Mouse (Mus musculus): ENCODE measurements around the gene Olfr458. TPM values are rescaled to one million over a fixed set of nuclear protein-coding genes. Genes with fewer than 3 reads are reported as not detected.

The Olfr458 gene
- polyA plus RNA-seq, 1 experiment, result not detected

GRCm38 (mm10) chr6:42470542-42470941, 5.5 kb upstream of the Olfr458 start:
- no peaks in the 10 kb centered on the region for H3K4me1 ChIP-seq (ENCODE audit: control insufficient read depth, insufficient read depth, low read length)
- H3K27ac ChIP-seq (ENCODE audit: insufficient read depth, low read length), result no peak overlapping the region
- TF ChIP-seq POLR2A (IDR thresholded peaks at IDR 0.05; ENCODE audit: borderline replicate concordance, insufficient read depth, low read length) (no peak), CTCF (IDR thresholded peaks at IDR 0.05; ENCODE audit: borderline replicate concordance, insufficient read depth, low read depth, low read length) (no peak)
- H3K27me3 ChIP-seq (ENCODE audit: control insufficient read depth, insufficient read depth, low read length), result no peaks in the 10 kb centered on the region
- H3K4me3 ChIP-seq (replicated peaks; ENCODE audit: insufficient read depth, low read depth, low read length), result no peak overlapping the region
- WGBS, result 91% methylated on average over 4 of the region's 4 CpGs
- no peak for DNase-seq

DNA sequence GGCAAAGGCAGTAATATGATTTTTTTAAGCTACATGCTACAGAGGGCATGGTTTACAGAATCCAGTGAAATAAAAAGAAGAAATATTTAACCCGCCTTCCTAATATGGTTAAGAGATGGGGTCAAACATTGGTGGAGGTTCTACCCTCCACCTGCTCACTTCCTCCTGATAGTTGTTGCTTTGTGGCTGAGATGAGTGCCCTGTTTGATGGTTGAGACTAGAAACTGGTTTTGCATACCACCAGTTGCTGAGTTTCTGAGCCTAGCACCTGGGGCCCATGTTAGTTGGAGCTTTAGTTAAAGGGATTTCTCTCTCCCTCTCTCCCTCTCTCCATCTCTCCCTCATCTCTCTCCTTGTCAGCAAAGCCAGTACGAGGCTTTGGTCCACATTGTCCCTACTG, 17.6 kb downstream of the Olfr458 start:
- DNase-seq, result no peak
- Histone ChIP-seq H3K27me3 (ENCODE audit: control insufficient read depth, insufficient read depth, low read length) (no peaks in the 10 kb centered on the region), H3K27ac (ENCODE audit: insufficient read depth, low read length) (no peak overlapping the region), H3K4me1 (ENCODE audit: control insufficient read depth, insufficient read depth, low read length) (no peaks in the 10 kb centered on the region), H3K4me3 (replicated peaks; ENCODE audit: insufficient read depth, low read depth, low read length) (no peak overlapping the region)
- TF ChIP-seq CTCF (IDR thresholded peaks at IDR 0.05; ENCODE audit: borderline replicate concordance, insufficient read depth, low read depth, low read length), result no peak
- no peak for TF ChIP-seq POLR2A (IDR thresholded peaks at IDR 0.05; ENCODE audit: borderline replicate concordance, insufficient read depth, low read length)
- WGBS, result 69% methylated on average over 2 of the region's 2 CpGs

GRCm38 (mm10) chr6:42444491-42444890, 20.5 kb downstream of the Olfr458 start:
- no peak for TF ChIP-seq CTCF (IDR thresholded peaks at IDR 0.05; ENCODE audit: borderline replicate concordance, insufficient read depth, low read depth, low read length)
- no peak for TF ChIP-seq POLR2A (IDR thresholded peaks at IDR 0.05; ENCODE audit: borderline replicate concordance, insufficient read depth, low read length)
- H3K4me3 ChIP-seq (replicated peaks; ENCODE audit: insufficient read depth, low read depth, low read length), result no peak overlapping the region
- no peaks in the 10 kb centered on the region for H3K27me3 ChIP-seq (ENCODE audit: control insufficient read depth, insufficient read depth, low read length)
- DNase-seq, result no peak
- no peaks in the 10 kb centered on the region for H3K4me1 ChIP-seq (ENCODE audit: control insufficient read depth, insufficient read depth, low read length)
- 80% methylated on average over 2 of the region's 2 CpGs for WGBS
- H3K27ac ChIP-seq (ENCODE audit: insufficient read depth, low read length), result no peak overlapping the region

- Histone ChIP-seq H3K4me3 (replicated peaks; ENCODE audit: insufficient read depth, low read depth, low read length) (no peak overlapping the region), H3K4me1 (ENCODE audit: control insufficient read depth, insufficient read depth, low read length) (no peaks in the 10 kb centered on the region), H3K27ac (ENCODE audit: insufficient read depth, low read length) (no peak overlapping the region), H3K27me3 (ENCODE audit: control insufficient read depth, insufficient read depth, low read length) (no peaks in the 10 kb centered on the region)
- DNase-seq, result no peak
- no peak for TF ChIP-seq CTCF (IDR thresholded peaks at IDR 0.05; ENCODE audit: borderline replicate concordance, insufficient read depth, low read depth, low read length)
- TF ChIP-seq POLR2A (IDR thresholded peaks at IDR 0.05; ENCODE audit: borderline replicate concordance, insufficient read depth, low read length), result no peak
- WGBS, result 68% methylated on average over 2 of the region's 2 CpGs
Measured at GRCm38 (mm10) chr6:42441395-42441794, 23.6 kb downstream of the Olfr458 start.

GRCm38 (mm10) chr6:42435490-42435889, 29.5 kb downstream of the Olfr458 start:
- H3K4me3 ChIP-seq (replicated peaks; ENCODE audit: insufficient read depth, low read depth, low read length), result no peak overlapping the region
- TF ChIP-seq CTCF (IDR thresholded peaks at IDR 0.05; ENCODE audit: borderline replicate concordance, insufficient read depth, low read depth, low read length) (no peak), POLR2A (IDR thresholded peaks at IDR 0.05; ENCODE audit: borderline replicate concordance, insufficient read depth, low read length) (no peak)
- DNase-seq, result no peak
- WGBS, result 71% methylated on average over 2 of the region's 2 CpGs
- no peaks in the 10 kb centered on the region for H3K4me1 ChIP-seq (ENCODE audit: control insufficient read depth, insufficient read depth, low read length)
- no peaks in the 10 kb centered on the region for H3K27me3 ChIP-seq (ENCODE audit: control insufficient read depth, insufficient read depth, low read length)
- H3K27ac ChIP-seq (ENCODE audit: insufficient read depth, low read length), result no peak overlapping the region

DNA sequence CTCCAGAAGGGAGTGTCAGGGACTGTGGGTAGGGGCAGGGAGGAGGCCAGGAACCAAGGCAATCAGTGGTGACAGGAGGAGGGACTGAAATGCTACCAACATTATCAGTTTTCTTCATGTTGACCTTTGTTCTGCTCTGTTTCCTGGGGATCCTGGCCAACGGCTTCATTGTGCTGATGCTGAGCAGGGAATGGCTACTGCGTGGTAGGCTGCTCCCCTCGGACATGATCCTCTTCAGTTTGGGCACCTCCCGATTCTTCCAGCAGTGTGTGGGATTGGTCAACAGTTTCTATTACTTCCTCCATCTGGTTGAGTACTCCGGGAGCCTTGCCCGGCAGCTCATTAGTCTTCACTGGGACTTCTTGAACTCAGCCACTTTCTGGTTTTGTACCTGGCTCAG, 30.6 kb downstream of the Olfr458 start, which contains the start of gene Tas2r126:
Gene Tas2r126 (plus strand): TSS at position 90 of the 400 bp plus-strand sequence.
- no peaks in the 10 kb centered on the region for H3K4me1 ChIP-seq (ENCODE audit: control insufficient read depth, insufficient read depth, low read length)
- no peak for DNase-seq
- TF ChIP-seq CTCF (IDR thresholded peaks at IDR 0.05; ENCODE audit: borderline replicate concordance, insufficient read depth, low read depth, low read length) (no peak), POLR2A (IDR thresholded peaks at IDR 0.05; ENCODE audit: borderline replicate concordance, insufficient read depth, low read length) (no peak)
- no peaks in the 10 kb centered on the region for H3K27me3 ChIP-seq (ENCODE audit: control insufficient read depth, insufficient read depth, low read length)
- H3K27ac ChIP-seq (ENCODE audit: insufficient read depth, low read length), result no peak within 1 kb of the TSS
- 66% methylated on average over 6 of the region's 6 CpGs for WGBS
- no peak within 1 kb of the TSS for H3K4me3 ChIP-seq (replicated peaks; ENCODE audit: insufficient read depth, low read depth, low read length)

GRCm38 (mm10) chr6:42433554-42433953, 31.4 kb downstream of the Olfr458 start:
- no peak overlapping the region for H3K4me3 ChIP-seq (replicated peaks; ENCODE audit: insufficient read depth, low read depth, low read length)
- H3K27ac ChIP-seq (ENCODE audit: insufficient read depth, low read length), result no peak overlapping the region
- no peak for TF ChIP-seq POLR2A (IDR thresholded peaks at IDR 0.05; ENCODE audit: borderline replicate concordance, insufficient read depth, low read length)
- TF ChIP-seq CTCF (IDR thresholded peaks at IDR 0.05; ENCODE audit: borderline replicate concordance, insufficient read depth, low read depth, low read length), result no peak
- WGBS, result 62% methylated on average over 2 of the region's 2 CpGs
- H3K4me1 ChIP-seq (ENCODE audit: control insufficient read depth, insufficient read depth, low read length), result no peaks in the 10 kb centered on the region
- no peaks in the 10 kb centered on the region for H3K27me3 ChIP-seq (ENCODE audit: control insufficient read depth, insufficient read depth, low read length)
- DNase-seq, result no peak

- Histone ChIP-seq H3K4me1 (ENCODE audit: control insufficient read depth, insufficient read depth, low read length) (peaks cover 4% of the 10 kb centered on the region; the same call in 1 of the 2 replicates), H3K27me3 (ENCODE audit: control insufficient read depth, insufficient read depth, low read length) (no peaks in the 10 kb centered on the region), H3K27ac (ENCODE audit: insufficient read depth, low read length) (no peak overlapping the region), H3K4me3 (replicated peaks; ENCODE audit: insufficient read depth, low read depth, low read length) (no peak overlapping the region)
- WGBS, result 88% methylated on average over 4 of the region's 4 CpGs
- no peak for TF ChIP-seq POLR2A (IDR thresholded peaks at IDR 0.05; ENCODE audit: borderline replicate concordance, insufficient read depth, low read length)
- no peak for TF ChIP-seq CTCF (IDR thresholded peaks at IDR 0.05; ENCODE audit: borderline replicate concordance, insufficient read depth, low read depth, low read length)
- DNase-seq, result no peak
Measured at GRCm38 (mm10) chr6:42426337-42426736, 38.7 kb downstream of the Olfr458 start.

Measured in cerebellum, adult 2 months (tissue).